Mouse (Mus musculus): ENCODE data around the gene Traf3ip2. TPM values are rescaled to one million over a fixed set of nuclear protein-coding genes. Genes with fewer than 3 reads are reported as not detected.

Gene Traf3ip2
- polyA plus RNA-seq, 1 experiment from 2014 or later, result 15.5 TPM

- Histone ChIP-seq H3K9me3 (no peaks in the 10 kb centered on the region; the same call in 1 of the 2 replicates), H3K4me1 (peaks cover 17% of the 10 kb centered on the region), H3K27ac (no peak overlapping the region), H3K36me3 (no peaks in the 10 kb centered on the region), H3K9ac (no peak overlapping the region), H3K27me3 (no peaks in the 10 kb centered on the region), H3K4me3 (no peak overlapping the region), H3K4me2 (no peak overlapping the region)
- 67% methylated on average over 5 of the region's 5 CpGs for WGBS
- no peak for ATAC-seq (ENCODE audit: insufficient number of reproducible peaks, low FRiP score, low TSS enrichment, low read depth)
Observed at GRCm38 (mm10) chr10:39601068-39601467, 11.7 kb upstream of the Traf3ip2 start.

GRCm38 (mm10) chr10:39606434-39606833, 6.3 kb upstream of the Traf3ip2 start:
- Histone ChIP-seq H3K4me2 (no peak overlapping the region), H3K36me3 (0 out of 2 replicates have a peak, but pooled peaks cover 2% of the 10 kb centered on the region), H3K27ac (no peak overlapping the region), H3K4me3 (no peak overlapping the region), H3K27me3 (no peaks in the 10 kb centered on the region), H3K9ac (no peak overlapping the region), H3K4me1 (peaks cover 7% of the 10 kb centered on the region; the same call in 1 of the 2 replicates), H3K9me3 (no peaks in the 10 kb centered on the region; the same call in 1 of the 2 replicates)
- no peak for ATAC-seq (ENCODE audit: insufficient number of reproducible peaks, low FRiP score, low TSS enrichment, low read depth)
- WGBS, result 81% methylated on average over 1 of the region's 1 CpGs

- Histone ChIP-seq H3K27ac (peak overlapping the region; percentile 6; the same call in 1 of the 2 replicates), H3K4me2 (no peak overlapping the region), H3K27me3 (no peaks in the 10 kb centered on the region), H3K36me3 (0 out of 2 replicates have a peak, but pooled peaks cover 2% of the 10 kb centered on the region), H3K4me1 (peaks cover 44% of the 10 kb centered on the region), H3K9ac (no peak overlapping the region), H3K9me3 (no peaks in the 10 kb centered on the region), H3K4me3 (no peak overlapping the region)
- ATAC-seq (ENCODE audit: insufficient number of reproducible peaks, low FRiP score, low TSS enrichment, low read depth), result no peak
- WGBS, result 28% methylated on average over 3 of the region's 3 CpGs
Observed at GRCm38 (mm10) chr10:39611234-39611633, 1.5 kb upstream of the Traf3ip2 start.

GRCm38 (mm10) chr10:39612131-39612530, 603 bp upstream of the Traf3ip2 start:
- no peak for ATAC-seq (ENCODE audit: insufficient number of reproducible peaks, low FRiP score, low TSS enrichment, low read depth)
- Histone ChIP-seq H3K36me3 (0 out of 2 replicates have a peak, but pooled peaks cover 2% of the 10 kb centered on the region), H3K9me3 (no peaks in the 10 kb centered on the region), H3K27ac (peak overlapping the region; percentile 94), H3K4me1 (peaks cover 47% of the 10 kb centered on the region), H3K9ac (no peak overlapping the region), H3K27me3 (no peaks in the 10 kb centered on the region), H3K4me2 (no peak overlapping the region), H3K4me3 (no peak overlapping the region)
- WGBS, result 64% methylated on average over 2 of the region's 2 CpGs

GRCm38 (mm10) chr10:39612989-39613831, 476 bp downstream of the Traf3ip2 start:
- peak overlapping the region; percentile 17; the same call in 1 of the 2 replicates for H3K9ac ChIP-seq
- peaks cover 47% of the 10 kb centered on the region for H3K4me1 ChIP-seq
- 6% methylated on average over 26 of the region's 26 CpGs for WGBS
- H3K4me3 ChIP-seq, result peak overlapping the region; percentile 41
- peak overlapping the region; percentile 54 for H3K4me2 ChIP-seq
- no peaks in the 10 kb centered on the region for H3K27me3 ChIP-seq
- ATAC-seq (ENCODE audit: insufficient number of reproducible peaks, low FRiP score, low TSS enrichment, low read depth), result peak; percentile 66; the same call in 1 of the 2 replicates
- H3K27ac ChIP-seq, result peak overlapping the region; percentile 94
- 0 out of 2 replicates have a peak, but pooled peaks cover 2% of the 10 kb centered on the region for H3K36me3 ChIP-seq
- no peaks in the 10 kb centered on the region for H3K9me3 ChIP-seq

- Histone ChIP-seq H3K4me1 (peaks cover 47% of the 10 kb centered on the region), H3K36me3 (0 out of 2 replicates have a peak, but pooled peaks cover 2% of the 10 kb centered on the region), H3K4me2 (peak overlapping the region; percentile 54), H3K27ac (peak overlapping the region; percentile 94), H3K4me3 (peak overlapping the region; percentile 41), H3K9me3 (no peaks in the 10 kb centered on the region), H3K9ac (no peak overlapping the region), H3K27me3 (no peaks in the 10 kb centered on the region)
- no peak for ATAC-seq (ENCODE audit: insufficient number of reproducible peaks, low FRiP score, low TSS enrichment, low read depth)
- 6% methylated on average over 2 of the region's 2 CpGs for WGBS
Observed at GRCm38 (mm10) chr10:39613973-39614372, 1.2 kb downstream of the Traf3ip2 start.

GRCm38 (mm10) chr10:39614676-39615075, 1.9 kb downstream of the Traf3ip2 start:
- H3K36me3 ChIP-seq, result 0 out of 2 replicates have a peak, but pooled peaks cover 2% of the 10 kb centered on the region
- H3K4me1 ChIP-seq, result peaks cover 47% of the 10 kb centered on the region
- H3K27me3 ChIP-seq, result no peaks in the 10 kb centered on the region
- peak overlapping the region; percentile 12; the same call in 1 of the 2 replicates for H3K4me2 ChIP-seq
- H3K9me3 ChIP-seq, result no peaks in the 10 kb centered on the region
- H3K4me3 ChIP-seq, result no peak overlapping the region
- ATAC-seq (ENCODE audit: insufficient number of reproducible peaks, low FRiP score, low TSS enrichment, low read depth), result peak; percentile 78
- H3K27ac ChIP-seq, result peak overlapping the region; percentile 94
- no peak overlapping the region for H3K9ac ChIP-seq
- 6% methylated on average over 6 of the region's 6 CpGs for WGBS

GRCm38 (mm10) chr10:39615531-39616229, 2.9 kb downstream of the Traf3ip2 start:
- no peaks in the 10 kb centered on the region for H3K9me3 ChIP-seq
- no peak for ATAC-seq (ENCODE audit: insufficient number of reproducible peaks, low FRiP score, low TSS enrichment, low read depth)
- no peaks in the 10 kb centered on the region for H3K36me3 ChIP-seq
- peak overlapping the region; percentile 94; the same call in 1 of the 2 replicates for H3K27ac ChIP-seq
- H3K4me1 ChIP-seq, result peaks cover 47% of the 10 kb centered on the region
- no peak overlapping the region for H3K9ac ChIP-seq
- H3K4me3 ChIP-seq, result no peak overlapping the region
- WGBS, result 85% methylated on average over 12 of the region's 12 CpGs
- no peaks in the 10 kb centered on the region for H3K27me3 ChIP-seq
- no peak overlapping the region for H3K4me2 ChIP-seq

- no peak for ATAC-seq (ENCODE audit: insufficient number of reproducible peaks, low FRiP score, low TSS enrichment, low read depth)
- 64% methylated on average over 9 of the region's 9 CpGs for WGBS
Observed at GRCm38 (mm10) chr10:39616230-39616590, 3.5 kb downstream of the Traf3ip2 start.

GRCm38 (mm10) chr10:39616626-39617025, 3.9 kb downstream of the Traf3ip2 start:
- Histone ChIP-seq H3K4me1 (peaks cover 39% of the 10 kb centered on the region), H3K9me3 (no peaks in the 10 kb centered on the region), H3K9ac (no peak overlapping the region), H3K4me2 (no peak overlapping the region), H3K27ac (no peak overlapping the region), H3K36me3 (0 out of 2 replicates have a peak, but pooled peaks cover 4% of the 10 kb centered on the region), H3K27me3 (no peaks in the 10 kb centered on the region), H3K4me3 (no peak overlapping the region)
- ATAC-seq (ENCODE audit: insufficient number of reproducible peaks, low FRiP score, low TSS enrichment, low read depth), result no peak
- 82% methylated on average over 8 of the region's 8 CpGs for WGBS

More at GRCm38 (mm10) chr10:39616230-39616590, 3.5 kb downstream of the Traf3ip2 start:
- Histone ChIP-seq H3K4me3 (no peak overlapping the region), H3K27me3 (no peaks in the 10 kb centered on the region), H3K36me3 (0 out of 2 replicates have a peak, but pooled peaks cover 4% of the 10 kb centered on the region), H3K9me3 (no peaks in the 10 kb centered on the region), H3K4me2 (no peak overlapping the region), H3K4me1 (peaks cover 43% of the 10 kb centered on the region), H3K27ac (no peak overlapping the region), H3K9ac (no peak overlapping the region)

GRCm38 (mm10) chr10:39618431-39618830, 5.7 kb downstream of the Traf3ip2 start:
- Histone ChIP-seq H3K9ac (no peak overlapping the region), H3K4me3 (no peak overlapping the region), H3K9me3 (no peaks in the 10 kb centered on the region), H3K36me3 (0 out of 2 replicates have a peak, but pooled peaks cover 7% of the 10 kb centered on the region), H3K27ac (no peak overlapping the region), H3K4me2 (no peak overlapping the region), H3K4me1 (peaks cover 31% of the 10 kb centered on the region), H3K27me3 (no peaks in the 10 kb centered on the region)
- ATAC-seq (ENCODE audit: insufficient number of reproducible peaks, low FRiP score, low TSS enrichment, low read depth), result no peak
- 65% methylated on average over 10 of the region's 10 CpGs for WGBS
